Mouse (Mus musculus) 416B (cell line): Measurements from ENCODE around the gene Slc35f4.
"Not testable (repeated sequence)": the region's sequence is repeated elsewhere in the genome, so short reads cannot be mapped to it uniquely, and the experiment has no call there.

Experiments used
- DNase-seq: peaks from one replicate; pipeline ENCODE4 v3.0.0; 2011; ENCODE audit warnings: low read depth

The Slc35f4 gene

DNA sequence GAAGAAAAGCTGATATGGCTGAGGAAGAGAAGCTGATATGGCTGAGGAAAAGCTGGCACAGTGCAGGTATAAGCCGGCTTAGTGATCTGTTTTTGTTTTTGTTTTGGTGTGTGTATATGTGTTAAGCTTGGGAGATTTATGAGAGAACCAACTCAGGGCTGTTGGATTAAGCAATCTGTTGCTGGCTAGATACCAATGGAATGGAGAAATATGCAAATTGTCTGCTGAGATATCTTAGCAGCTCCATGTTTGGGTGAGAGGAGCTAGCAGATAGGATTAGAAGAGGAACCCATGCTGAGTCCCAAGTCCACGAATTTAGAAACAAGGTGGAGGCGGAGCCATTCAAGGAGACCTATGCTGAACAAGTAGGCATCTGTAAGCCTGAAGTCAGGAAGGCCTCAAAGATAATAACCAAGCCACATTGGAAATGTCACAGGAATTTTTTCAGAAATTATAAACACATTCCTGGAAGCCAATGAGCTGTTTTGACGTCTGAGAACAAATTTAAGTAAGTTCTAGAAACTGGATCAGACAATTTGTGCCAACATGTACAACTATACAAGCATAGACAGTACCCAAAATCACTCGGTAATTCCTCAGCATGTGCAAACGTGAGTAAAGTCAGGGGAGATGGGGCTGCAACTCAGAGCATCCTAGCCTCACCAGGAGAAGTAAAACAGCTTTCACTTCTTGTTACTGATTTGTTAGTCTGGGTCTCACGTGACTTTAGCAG is 177.5 kb downstream of the Slc35f4 start:
- no peak for DNase-seq

DNA sequence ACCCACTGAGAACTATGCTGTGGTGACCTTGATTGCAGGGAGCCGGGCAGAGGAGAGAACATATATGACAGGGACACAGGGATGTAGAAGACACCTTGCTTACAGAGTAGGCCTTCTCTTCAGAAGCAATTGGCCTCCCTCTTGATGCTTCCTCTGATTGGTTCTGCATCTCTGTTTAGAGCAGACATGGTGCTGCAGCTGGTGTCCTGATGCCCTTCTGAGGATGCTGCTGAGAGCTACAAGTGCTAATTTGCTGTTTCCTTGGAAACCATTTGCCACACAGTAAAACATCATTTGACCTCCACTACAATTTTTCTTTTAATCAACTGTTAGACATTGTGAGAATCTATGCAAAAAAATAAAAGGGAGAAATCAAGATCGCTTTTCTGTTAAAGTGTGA is 180.0 kb downstream of the Slc35f4 start:
- DNase-seq: no peak

DNA sequence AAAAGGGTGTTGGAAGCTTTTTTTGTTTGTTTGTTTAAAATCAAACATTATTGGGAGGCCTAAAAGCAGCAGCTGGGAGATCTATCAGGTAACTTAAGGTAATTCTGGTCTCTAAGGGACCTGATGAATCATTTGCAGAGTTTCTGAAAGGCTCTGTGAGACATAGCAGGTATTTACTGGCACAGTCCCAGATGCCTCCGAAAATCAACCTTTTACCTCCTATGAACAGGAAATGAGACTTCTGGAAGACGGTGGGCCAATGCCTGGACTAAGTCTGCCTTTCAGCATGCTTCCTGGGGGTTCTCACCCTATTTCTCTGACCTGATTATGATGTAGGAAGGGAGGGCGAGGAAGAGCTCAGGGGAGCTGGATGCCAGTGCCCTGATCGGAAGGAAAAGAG is 188.8 kb downstream of the Slc35f4 start:
- DNase-seq: no peak

DNA sequence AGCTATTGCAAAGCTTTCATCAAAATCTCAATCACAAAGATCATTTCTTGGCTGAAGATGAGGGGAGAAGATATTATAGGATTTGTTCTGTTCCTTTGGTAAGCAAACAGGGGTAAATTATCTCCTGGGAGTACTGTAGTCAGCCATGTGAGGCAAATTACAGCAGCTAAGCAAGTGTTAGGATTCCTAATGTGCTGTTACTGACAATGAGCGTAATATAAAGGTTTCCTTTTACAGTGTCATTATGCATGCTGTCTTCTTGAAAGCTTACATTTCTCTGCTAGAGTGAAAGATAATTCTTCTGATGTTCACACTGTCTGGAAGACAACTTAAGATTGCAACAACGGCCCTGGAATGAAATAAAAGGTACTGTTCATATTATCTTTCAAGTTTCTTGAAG is 192.0 kb downstream of the Slc35f4 start:
- no peak for DNase-seq

DNA sequence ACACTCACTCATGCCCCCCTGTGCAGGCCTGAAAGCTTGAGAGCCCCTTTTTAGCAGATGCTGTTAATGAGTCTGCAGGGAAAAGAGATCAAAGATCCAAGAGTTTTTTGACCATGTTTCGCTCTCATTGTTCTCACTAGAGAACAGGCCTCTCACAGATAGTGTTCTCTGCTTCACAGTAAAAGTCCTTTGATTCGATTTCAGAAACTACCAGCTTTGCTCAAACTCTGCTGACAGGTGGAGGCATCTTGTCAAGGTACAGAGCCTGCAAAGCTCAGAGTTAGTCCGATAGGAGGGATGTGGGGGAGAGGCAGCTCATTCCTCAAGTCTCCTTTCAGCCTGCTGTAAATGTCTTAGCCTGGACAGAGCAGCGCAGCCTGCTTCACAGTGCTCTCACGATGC is 209.4 kb downstream of the Slc35f4 start:
- no peak for DNase-seq

DNA sequence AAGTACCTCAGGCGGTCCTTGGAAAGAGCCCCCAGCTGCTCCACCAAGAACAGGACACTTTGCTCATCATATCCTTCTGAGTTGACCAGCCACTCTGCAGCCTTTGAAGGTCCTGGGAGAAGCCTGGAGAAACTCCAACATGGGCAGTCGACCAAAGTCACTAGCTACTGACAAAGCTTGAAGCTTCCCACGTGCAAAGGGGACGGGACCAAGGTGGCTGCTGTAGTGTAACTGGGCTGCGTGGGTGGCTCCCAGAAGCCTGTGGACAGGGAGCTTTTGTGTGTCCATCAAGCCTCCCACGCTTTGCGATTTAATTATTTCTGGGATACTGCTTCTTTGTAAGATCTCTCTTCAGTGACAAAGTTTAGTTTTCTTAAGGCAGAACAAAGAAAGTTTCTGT is 211.9 kb downstream of the Slc35f4 start:
- DNase-seq: no peak

DNA sequence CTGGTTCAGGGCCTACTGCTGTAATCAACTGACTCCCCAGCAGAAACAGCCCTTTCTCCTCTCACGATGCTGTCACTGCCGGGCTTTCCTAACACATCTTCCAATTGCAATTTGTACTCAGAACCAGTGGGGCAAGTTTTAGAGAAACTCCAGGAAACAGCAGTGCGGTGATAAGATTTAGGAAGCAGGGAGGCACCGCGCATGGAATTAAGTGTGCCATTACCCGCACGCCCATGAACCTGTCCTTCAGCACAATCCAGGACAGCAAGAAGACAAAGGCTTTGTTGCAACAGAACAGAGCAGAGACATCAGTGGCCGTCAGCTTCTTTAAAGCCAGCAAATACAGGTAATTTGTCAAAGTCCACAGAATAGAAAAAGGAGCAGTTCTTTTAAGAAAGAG is 212.5 kb downstream of the Slc35f4 start:
- no peak for DNase-seq

DNA sequence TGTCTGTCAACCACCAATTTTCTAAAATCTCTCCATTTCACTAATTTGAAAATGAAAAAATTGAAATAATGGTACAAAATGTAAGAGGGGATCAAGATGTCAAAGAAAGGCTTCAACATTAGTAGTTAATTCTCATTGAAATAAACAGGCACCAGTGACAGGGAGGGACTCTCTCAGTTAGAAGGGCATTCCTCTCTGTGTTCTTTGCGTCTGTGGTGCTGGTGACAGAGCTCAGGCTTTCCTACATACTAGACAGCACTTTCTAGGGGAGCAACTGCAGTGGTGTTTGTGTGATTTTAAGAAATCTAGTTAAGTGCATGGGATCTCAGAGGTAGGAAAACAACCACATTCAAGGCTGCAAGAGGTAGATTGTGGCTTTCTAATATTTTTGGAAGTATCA is 214.3 kb downstream of the Slc35f4 start:
- no peak for DNase-seq

DNA sequence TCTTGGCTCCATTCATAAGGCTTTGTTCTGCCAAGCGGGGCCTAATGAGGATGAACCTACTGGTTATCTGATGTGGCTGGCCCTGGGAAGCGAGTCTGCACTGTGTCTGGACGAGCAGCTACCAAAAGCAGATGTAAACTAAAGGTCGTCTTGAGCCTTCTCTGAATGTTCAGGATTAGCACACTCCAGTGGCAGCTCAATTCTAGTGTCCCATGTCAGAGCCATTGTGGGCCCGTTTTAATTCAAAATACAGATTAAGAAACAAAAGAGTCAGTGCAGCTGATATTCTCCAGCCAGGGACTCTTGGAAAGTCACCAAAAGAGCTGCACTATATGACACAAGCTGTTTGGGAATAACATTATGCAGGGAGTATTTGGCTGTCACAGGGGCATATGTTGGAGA is 214.8 kb downstream of the Slc35f4 start:
- no peak for DNase-seq

DNA sequence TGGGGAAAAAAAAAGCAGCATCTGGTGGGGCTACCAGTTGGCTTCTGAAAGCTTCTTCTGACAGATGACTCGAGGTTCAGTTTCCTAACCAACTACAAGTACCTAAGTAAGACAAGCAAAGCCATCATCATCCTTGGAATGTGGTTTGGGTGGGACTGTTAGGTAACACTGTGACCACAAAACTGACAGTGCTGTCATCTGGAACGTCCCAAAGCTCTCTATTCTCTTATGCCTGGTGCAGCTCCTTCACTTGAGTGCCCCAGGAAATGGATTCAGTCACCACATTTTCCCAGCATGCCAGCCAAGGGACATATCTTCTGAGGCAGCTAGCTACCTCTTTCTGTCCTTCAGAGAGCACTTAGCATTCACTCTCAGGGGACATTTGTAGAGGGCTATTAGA is 216.2 kb downstream of the Slc35f4 start:
- no peak for DNase-seq

DNA sequence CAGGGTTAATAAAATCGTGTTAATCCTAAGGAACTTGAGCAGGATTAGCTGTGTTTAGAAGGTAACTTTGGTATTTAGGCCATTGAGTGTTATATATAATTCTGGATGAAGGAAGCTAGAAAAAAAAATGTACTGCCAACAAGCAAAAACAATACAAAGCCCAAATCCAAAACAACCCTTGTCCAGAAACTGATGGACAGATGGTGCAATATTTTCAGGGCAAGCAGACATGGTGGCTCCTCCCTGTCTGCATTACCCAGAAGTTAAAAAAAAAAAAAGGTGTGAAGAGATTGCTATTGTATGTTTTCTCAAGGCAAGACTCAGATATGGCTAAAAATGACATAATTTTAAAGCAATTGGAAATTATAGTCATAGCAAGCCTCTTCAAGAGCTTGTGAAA is 217.3 kb downstream of the Slc35f4 start:
- DNase-seq: no peak

DNA sequence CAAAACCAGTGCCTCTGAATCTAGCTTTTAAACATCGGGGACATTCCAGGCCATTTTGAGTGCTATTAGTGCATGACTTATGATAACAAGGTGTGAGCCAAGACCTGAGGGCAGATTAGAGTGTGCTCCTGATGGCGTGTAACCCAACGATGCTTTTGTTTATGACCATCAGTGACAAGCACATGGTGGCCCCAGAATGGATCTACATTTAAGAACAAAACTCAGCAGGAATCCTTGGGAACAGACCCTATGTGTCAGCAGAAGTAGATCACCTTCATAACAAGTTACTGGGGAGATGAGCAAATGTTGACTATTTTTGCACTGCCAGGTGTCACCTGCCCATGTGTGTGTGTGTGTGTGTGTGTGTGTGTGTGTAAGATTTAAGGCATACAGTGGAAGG is 218.0 kb downstream of the Slc35f4 start:
- DNase-seq: no peak

DNA sequence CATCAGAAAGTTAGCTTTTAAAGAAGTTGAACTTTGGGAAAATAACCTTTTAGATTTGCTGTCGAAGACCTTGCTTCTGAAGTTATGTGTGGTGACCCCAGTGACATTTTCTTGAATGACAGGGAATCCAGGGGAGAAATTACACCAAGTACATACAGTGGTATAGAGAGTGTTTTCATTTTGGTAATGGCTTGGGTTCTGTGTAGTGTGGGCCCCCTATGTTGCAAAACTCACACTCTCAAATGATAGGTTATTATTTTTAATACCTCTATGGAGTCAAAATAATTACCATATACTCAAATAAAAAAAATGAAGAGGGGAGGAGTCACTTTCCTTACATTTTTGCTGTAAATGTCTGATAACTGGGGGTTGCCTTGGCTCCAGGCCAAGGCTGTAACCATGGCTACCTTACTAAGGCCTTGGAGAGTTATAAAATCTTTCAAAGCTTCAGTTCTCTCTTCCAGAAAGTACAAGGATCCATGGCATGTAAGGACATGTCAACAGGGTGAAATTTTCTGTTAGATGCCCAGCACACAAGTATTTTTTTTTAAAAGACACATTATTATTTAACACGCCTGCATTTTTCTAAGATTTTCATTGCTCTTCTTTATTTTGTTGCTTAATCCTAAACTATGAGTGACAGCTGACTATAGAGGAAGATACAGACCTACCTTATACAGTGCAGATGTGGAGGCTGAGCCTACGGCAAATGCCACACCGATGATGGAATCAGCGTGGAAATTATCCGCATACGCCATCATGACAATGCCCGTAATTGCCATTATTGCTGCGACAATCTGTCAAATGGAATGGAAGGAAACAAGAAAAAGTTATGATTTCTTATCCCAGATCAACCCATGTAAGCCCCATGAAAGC is 220.1 kb downstream of the Slc35f4 start:
- no peak for DNase-seq

DNA sequence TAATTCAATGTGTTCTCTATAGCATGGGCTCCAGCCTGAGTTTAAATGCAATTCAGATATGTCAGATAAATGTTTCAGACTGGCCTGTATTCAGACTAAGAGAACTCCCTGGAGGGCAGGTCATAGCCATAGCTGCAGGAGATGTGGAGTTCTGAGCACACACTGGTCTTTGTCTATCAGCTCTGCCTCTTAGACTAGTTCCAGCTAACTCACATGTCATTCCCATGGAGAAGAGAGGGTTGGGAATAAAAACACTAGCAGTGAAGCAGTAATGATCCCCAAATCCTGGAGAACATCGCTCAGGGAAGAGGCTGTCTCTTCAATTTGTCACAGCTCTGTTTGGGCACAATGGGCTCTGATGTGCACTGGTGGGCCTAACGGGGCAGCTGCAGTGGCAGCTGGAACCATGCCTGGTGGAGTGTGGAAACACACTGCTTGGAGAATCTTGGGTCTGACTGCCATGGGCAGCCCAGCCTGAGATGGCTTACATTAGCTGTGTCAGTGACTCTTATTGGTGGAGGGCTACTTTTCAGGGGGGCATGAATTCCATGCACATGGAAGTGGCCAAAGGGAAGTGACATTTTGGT is 223.5 kb downstream of the Slc35f4 start:
- DNase-seq: no peak

DNA sequence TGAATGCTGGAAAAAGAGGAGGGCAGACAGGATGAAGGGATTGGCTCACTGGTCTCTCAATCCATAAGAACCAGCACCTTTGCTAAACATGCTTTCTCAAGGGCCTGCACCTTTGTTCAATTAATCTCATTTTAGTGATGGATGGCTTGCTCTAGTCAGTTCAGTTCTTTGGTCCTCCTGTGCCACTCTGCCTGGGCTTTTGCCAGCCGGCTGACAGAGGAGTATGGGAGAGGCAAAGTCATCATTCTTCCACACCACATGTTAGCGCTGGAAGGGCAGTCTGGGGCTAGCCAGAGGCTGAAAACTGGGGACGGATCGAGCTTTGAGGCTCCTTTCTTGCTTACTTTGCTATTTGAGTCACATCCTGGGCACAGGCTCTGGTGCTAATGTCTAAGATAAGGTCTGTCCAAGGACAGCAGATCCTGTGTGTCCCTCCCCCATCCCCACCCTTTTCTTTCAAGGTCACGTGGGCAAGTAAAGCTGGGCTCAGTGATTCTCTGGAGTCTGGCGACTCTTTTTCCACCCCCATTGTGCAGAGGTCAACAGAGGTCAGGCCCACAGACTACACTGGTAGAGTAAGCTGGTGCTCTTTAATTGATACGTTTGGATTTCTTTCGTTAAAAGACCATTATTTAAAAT is 224.7 kb downstream of the Slc35f4 start:
- DNase-seq: no peak

DNA sequence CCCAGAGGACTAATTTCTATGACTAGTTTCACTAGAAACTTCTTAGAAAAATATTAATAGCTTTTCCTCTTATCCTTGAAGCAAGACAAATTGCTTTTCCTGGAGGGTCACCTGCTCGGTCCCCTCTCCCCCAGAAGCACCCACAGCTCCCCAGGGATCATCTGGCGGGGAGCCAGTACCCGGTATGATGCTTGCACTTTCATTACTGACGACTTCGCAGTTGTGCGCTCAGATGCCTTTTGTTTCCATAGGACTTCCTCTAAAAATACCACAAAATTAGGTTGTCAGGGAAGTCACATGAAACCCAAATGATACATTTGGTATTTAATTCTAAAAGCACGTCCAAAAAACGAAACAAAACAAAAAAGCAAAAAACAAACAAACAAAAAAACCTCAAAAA is 225.5 kb downstream of the Slc35f4 start:
- DNase-seq: no peak

DNA sequence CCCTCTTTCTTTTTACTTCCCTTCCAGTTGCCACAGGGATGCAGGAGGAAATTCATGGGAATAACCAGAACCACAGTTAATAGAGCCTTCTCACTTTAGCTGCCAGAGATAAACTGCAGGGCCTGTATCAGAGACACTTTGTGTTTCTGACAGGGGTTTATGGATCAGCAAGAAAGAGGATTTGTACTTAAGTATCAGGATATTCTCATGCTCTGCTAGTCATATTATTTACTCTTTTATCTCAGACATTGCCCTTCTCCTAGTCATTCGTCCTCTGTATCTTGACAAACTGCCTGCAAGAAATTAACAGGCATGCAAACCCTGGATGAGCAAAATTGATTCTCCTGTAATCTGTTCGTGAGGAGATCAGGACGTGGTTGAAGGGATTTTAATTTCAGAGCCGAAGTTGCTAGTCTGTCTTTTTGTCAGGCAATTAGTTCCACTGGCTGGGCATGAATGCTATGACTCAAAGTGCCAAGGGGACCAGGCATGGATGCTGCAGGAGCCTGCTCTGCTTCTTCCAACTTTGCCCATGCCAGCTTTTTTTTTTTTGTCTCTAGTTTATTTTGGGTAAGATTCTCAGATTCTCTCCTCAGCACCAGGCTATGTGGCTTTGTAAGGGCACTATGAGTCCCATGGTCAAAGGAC is 231.9 kb downstream of the Slc35f4 start:
- DNase-seq: no peak

DNA sequence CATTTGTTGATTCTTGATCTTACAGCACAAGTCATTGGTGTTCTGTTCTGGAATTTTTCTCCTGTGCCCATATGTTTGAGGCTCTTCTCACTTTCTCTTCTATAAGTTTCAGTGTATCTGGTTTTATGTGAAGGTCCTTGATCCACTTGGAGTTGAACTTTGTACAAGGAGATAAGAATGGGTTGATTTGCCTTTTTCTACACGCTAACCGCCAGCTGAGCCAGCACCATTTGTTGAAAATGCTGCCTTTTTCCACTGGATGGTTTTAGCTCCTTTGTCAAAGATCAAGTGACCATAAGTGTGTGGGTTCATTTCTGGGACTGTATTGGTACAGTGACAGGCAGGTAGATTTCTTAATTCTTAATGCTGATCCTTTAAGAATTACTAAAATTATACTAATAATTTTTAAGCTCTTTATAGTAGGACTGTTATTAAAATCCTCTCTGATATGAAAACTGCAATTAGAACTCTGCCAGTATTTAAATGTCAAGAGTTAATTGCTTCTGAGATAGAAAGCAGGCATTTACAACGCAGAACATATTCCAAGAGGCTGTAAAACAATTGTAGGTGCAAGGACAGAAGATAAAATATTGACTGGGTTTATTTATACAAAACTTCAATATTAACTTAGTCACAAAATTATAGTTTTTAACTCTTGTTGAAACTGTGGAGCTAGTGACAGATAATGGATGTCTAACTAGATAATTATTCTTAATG is 235.7 kb downstream of the Slc35f4 start:
- DNase-seq: no peak

DNA sequence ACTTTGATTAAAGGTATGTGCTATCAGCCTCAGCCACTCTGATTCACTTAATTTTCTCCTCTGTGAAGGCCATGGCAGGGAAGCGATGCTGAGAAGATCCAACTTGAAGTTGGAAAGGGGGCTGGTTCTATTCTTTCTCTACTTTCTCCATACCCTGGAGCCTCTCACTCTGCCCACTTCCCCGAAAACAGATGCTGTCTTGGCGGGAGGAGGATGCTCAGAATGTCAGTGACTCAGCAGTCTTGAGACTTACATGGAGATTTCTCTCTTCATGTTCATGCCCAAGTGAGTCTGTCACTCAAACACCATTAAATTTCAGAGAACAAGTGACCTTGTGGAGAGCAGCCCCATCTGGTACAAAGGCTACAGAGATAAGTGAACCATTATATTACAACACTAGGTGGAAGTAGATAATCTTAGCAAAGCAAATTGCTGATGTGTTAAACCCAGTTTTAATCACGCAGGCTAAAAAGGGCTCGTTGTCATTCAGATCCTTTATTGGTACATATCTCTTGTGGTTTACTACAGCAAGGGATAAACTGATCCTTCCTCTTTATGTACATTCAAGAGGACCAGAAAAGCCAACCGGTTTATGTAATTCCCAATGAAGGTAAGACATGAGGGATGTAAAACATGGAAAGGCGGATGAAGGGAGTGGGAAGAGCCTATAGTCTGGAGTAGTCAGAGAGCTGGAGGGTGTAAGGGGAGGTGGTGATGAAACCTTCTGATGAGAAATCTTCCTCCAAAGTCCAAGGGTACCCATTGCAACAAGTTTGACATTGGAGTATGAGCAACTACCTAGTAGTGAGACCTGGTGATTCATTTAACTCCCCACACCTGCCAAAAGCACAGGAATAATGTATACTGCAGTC is 241.8 kb downstream of the Slc35f4 start:
- no peak for DNase-seq

DNA sequence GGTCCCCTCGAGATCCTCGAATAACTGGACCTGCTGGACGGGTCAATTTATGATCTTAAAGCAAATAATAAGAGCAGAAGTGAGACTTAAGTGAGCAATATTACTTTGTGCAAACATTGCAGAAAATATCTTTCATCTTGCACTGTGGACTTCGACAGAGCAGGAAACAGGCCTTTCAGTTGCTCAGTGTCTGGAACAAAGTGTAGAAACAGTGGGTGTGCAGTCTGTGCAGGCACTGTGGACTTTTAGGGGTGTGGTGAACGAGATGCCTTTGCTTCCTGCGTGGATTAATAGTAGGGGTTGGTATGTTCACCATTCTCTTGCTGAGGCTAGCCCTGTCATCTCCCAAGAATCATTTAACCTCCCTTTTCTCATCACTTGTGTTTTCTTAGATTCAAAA is 247.0 kb downstream of the Slc35f4 start:
- no peak for DNase-seq

DNA sequence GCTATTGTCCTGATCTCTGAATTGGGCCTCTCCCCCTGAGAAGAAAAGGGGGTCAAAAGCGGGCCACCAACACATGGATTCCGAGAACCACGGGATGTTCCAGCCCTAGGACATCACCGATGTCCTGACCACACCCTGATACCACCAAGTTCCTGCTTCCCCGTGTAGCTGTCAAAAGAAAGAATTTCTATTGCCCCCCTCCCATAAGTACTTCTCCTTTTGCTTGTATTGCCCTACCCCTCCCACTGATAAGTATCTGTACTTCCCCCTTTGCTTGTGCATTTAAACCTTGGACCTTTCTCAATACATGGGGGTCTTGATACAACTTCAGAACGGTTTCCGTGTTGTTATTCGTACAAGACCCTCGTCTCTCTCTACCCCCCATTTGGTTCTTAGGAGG is 247.4 kb downstream of the Slc35f4 start:
- not testable (repeated sequence) for DNase-seq
